Mouse (Mus musculus): ENCODE results near the gene Myh14. TPM values are rescaled to one million over a fixed set of nuclear protein-coding genes. Genes with fewer than 3 reads are reported as not detected.
A peak's percentile ranks its signal among the peaks of the same experiment; 100 is the strongest.

The Myh14 gene
- total and polyA plus RNA-seq, 3 experiments = 0.09 to 1.5 (median 0.60) TPM

GRCm38 (mm10) chr7:44706322-44706721, 35.7 kb upstream of the Myh14 start:
- in situ Hi-C loops (cut with MboI; ENCODE audit: low pct_ligation_motif_present, low pct_unique_long_range_greater_than_20kb, low sequenced_read_pairs) = no loop called here

GRCm38 (mm10) chr7:44705086-44705485, 34.4 kb upstream of the Myh14 start:
- H3K9ac ChIP-seq (ENCODE audit: insufficient read depth, low read depth) = no peak overlapping the region
- H3K27ac ChIP-seq (ENCODE audit: insufficient read depth, low read depth) = no peak overlapping the region

More at GRCm38 (mm10) chr7:44706322-44706721, 35.7 kb upstream of the Myh14 start:
- Histone ChIP-seq H3K9me3 (replicated peaks; ENCODE audit: low read length) (peaks cover 2% of the 10 kb centered on the region), H3K79me2 (replicated peaks; ENCODE audit: control insufficient read depth, extremely low read depth, insufficient read depth, poor library complexity, severe bottlenecking) (no peaks in the 10 kb centered on the region), H3K27me3 (replicated peaks) (no peaks in the 10 kb centered on the region), H3K4me3 (replicated peaks in 1 of 3; ENCODE audit: low read depth in 2 of 3, low read length in 2 of 3, poor library complexity in 1 of 3) (no peak overlapping the region), H3K9ac (ENCODE audit: insufficient read depth, low read depth) (no peak overlapping the region), H3K4me1 (ENCODE audit: control insufficient read depth in 1 of 2, insufficient read depth in 2 of 2) (no peaks in the 10 kb centered on the region), H3K27ac (ENCODE audit: insufficient read depth, low read depth) (no peak overlapping the region), H3K36me3 (replicated peaks in 1 of 2; ENCODE audit: control insufficient read depth in 1 of 2, insufficient read depth in 1 of 2, low read length in 1 of 2) (no peaks in the 10 kb centered on the region), H3K4me2 (ENCODE audit: insufficient read depth, low read depth, poor library complexity, severe bottlenecking) (no peak overlapping the region)
- peak; percentile 41 for DNase-seq (ENCODE audit: extremely low read depth)
- dilution Hi-C loops (cut with MboI; ENCODE audit: extremely low pct_ligation_motif_present, extremely low pct_unique_long_range_greater_than_20kb, low sequenced_read_pairs) = no loop called here
- TF ChIP-seq HCFC1 (IDR thresholded peaks at IDR 0.05; ENCODE audit: low read depth, low read length) (no peak), CTCF (conservative IDR thresholded peaks at IDR 0.05 in 1 of 2, IDR thresholded peaks at IDR 0.05 in 1 of 2; ENCODE audit: low read depth in 2 of 2, low read length in 2 of 2) (peak in 1 of 2 experiments; percentile 37; a peak in 2 of 4 replicates), MEF2A (IDR thresholded peaks at IDR 0.05; ENCODE audit: borderline replicate concordance, low read depth, low read length) (no peak), GABPA (IDR thresholded peaks at IDR 0.05; ENCODE audit: insufficient replicate concordance, low read depth, low read length) (no peak), RCOR1 (conservative IDR thresholded peaks at IDR 0.05; ENCODE audit: low read depth, low read length) (no peak), USF2 (conservative IDR thresholded peaks at IDR 0.05; ENCODE audit: low read depth, low read length) (no peak), JUN (IDR thresholded peaks at IDR 0.05; ENCODE audit: insufficient read depth, low read depth, low read length) (no peak), EP300 (IDR thresholded peaks at IDR 0.05; ENCODE audit: low read length) (no peak), MAX (IDR thresholded peaks at IDR 0.05; ENCODE audit: low read length) (no peak), PAX5 (IDR thresholded peaks at IDR 0.05; ENCODE audit: low read length) (no peak), BHLHE40 (IDR thresholded peaks at IDR 0.05; ENCODE audit: low read depth, low read length) (no peak), NRF1 (IDR thresholded peaks at IDR 0.05; ENCODE audit: low read depth, low read length) (no peak), POLR2AphosphoS2 (IDR thresholded peaks at IDR 0.05; ENCODE audit: low read depth, low read length) (no peak), SMC3 (IDR thresholded peaks at IDR 0.05; ENCODE audit: low read depth, low read length) (no peak), POLR2A (IDR thresholded peaks at IDR 0.05; ENCODE audit: low read depth, low read length) (no peak), TCF12 (IDR thresholded peaks at IDR 0.05; ENCODE audit: low read depth, low read length) (no peak), ZMIZ1 (IDR thresholded peaks at IDR 0.05; ENCODE audit: low read depth, low read length) (no peak), JUND (conservative IDR thresholded peaks at IDR 0.05; ENCODE audit: low read depth, low read length) (no peak), RAD21 (IDR thresholded peaks at IDR 0.05; ENCODE audit: low read depth, low read length) (peak; percentile 22), MYC (IDR thresholded peaks at IDR 0.05; ENCODE audit: low read depth, low read length) (no peak), USF1 (IDR thresholded peaks at IDR 0.05; ENCODE audit: low read depth, low read length) (no peak), CHD1 (IDR thresholded peaks at IDR 0.05; ENCODE audit: low read depth, low read length) (no peak), ZNF384 (IDR thresholded peaks at IDR 0.05; ENCODE audit: low read depth, low read length) (peak; percentile 40; the same call in 1 of the 2 replicates), E2F4 (IDR thresholded peaks at IDR 0.05; ENCODE audit: insufficient replicate concordance, low read depth, low read length) (no peak), KAT2A (IDR thresholded peaks at IDR 0.05; ENCODE audit: insufficient replicate concordance, low read length) (no peak), CHD2 (IDR thresholded peaks at IDR 0.05; ENCODE audit: low read length) (no peak), NELFE (IDR thresholded peaks at IDR 0.05; ENCODE audit: low read depth, low read length) (no peak)

More at GRCm38 (mm10) chr7:44705086-44705485, 34.4 kb upstream of the Myh14 start:
- TF ChIP-seq TCF12 (IDR thresholded peaks at IDR 0.05; ENCODE audit: low read depth, low read length) = no peak
- no peak for TF ChIP-seq POLR2A (IDR thresholded peaks at IDR 0.05; ENCODE audit: low read depth, low read length)
- TF ChIP-seq CTCF (conservative IDR thresholded peaks at IDR 0.05 in 1 of 2, IDR thresholded peaks at IDR 0.05 in 1 of 2; ENCODE audit: low read depth in 2 of 2, low read length in 2 of 2) = 0 out of 4 replicates have a peak, but pooled peaks of 1 of the 2 experiments have one; percentile 2
- TF ChIP-seq PAX5 (IDR thresholded peaks at IDR 0.05; ENCODE audit: low read length) = no peak
- TF ChIP-seq MYC (IDR thresholded peaks at IDR 0.05; ENCODE audit: low read depth, low read length) = no peak
- in situ Hi-C loops (cut with MboI; ENCODE audit: low pct_ligation_motif_present, low pct_unique_long_range_greater_than_20kb, low sequenced_read_pairs) (no loop called here), dilution Hi-C loops (cut with MboI; ENCODE audit: extremely low pct_ligation_motif_present, extremely low pct_unique_long_range_greater_than_20kb, low sequenced_read_pairs) (no loop called here)
- no peaks in the 10 kb centered on the region for H3K4me1 ChIP-seq (ENCODE audit: control insufficient read depth in 1 of 2, insufficient read depth in 2 of 2)
- H3K9me3 ChIP-seq (replicated peaks; ENCODE audit: low read length) = peaks cover 2% of the 10 kb centered on the region
- no peaks in the 10 kb centered on the region for H3K27me3 ChIP-seq (replicated peaks)
- no peak for DNase-seq (ENCODE audit: extremely low read depth)
- H3K79me2 ChIP-seq (replicated peaks; ENCODE audit: control insufficient read depth, extremely low read depth, insufficient read depth, poor library complexity, severe bottlenecking) = no peaks in the 10 kb centered on the region
- no peak overlapping the region for H3K4me3 ChIP-seq (replicated peaks in 1 of 3; ENCODE audit: low read depth in 2 of 3, low read length in 2 of 3, poor library complexity in 1 of 3)
- H3K4me2 ChIP-seq (ENCODE audit: insufficient read depth, low read depth, poor library complexity, severe bottlenecking) = no peak overlapping the region
- no peaks in the 10 kb centered on the region for H3K36me3 ChIP-seq (replicated peaks in 1 of 2; ENCODE audit: control insufficient read depth in 1 of 2, insufficient read depth in 1 of 2, low read length in 1 of 2)

All from CH12.LX (cell line).